Mouse (Mus musculus) midbrain, embryonic 14.5 days (tissue): ENCODE measurements around the gene Gm49321. TPM values are rescaled to one million over a fixed set of nuclear protein-coding genes. Genes with fewer than 3 reads are reported as not detected.

Source experiments
- ATAC-seq: fragments of 200-750 bp; cut with Nextera tagmentation; 2 replicates; pipeline ENCODE4 v1.8.0; 2017; ENCODE audit warnings: moderate number of reproducible peaks, moderate library complexity; ENCODE audit not compliant: low FRiP score, low TSS enrichment
- DNase-seq: peaks from one replicate; pipeline ENCODE4 v3.0.0-alpha.2; 2015
- H3K27ac ChIP-seq: fragments of 300-500 bp; sonication (generic); replicated peaks from 2 replicates; pipeline ENCODE4 v1.5.1; 2014; ENCODE audit warnings: mild to moderate bottlenecking, low read depth, low read length, moderate library complexity
- H3K27me3 ChIP-seq: fragments of 300-500 bp; sonication (generic); 2 replicates; pipeline ENCODE4 v1.6.1; 2014; ENCODE audit warnings: low read length, control low read depth, mixed read lengths; ENCODE audit not compliant: control insufficient read depth, insufficient read depth
- H3K36me3 ChIP-seq: fragments of 300-500 bp; sonication (generic); 2 replicates; pipeline ENCODE4 v1.6.1; 2014; ENCODE audit warnings: low read length, control low read depth; ENCODE audit not compliant: control insufficient read depth, insufficient read depth
- H3K4me1 ChIP-seq: fragments of 300-500 bp; sonication (generic); 2 replicates; pipeline ENCODE4 v1.6.1; 2014; ENCODE audit warnings: mild to moderate bottlenecking, antibody characterized with exemption, low read length, control low read depth; ENCODE audit not compliant: control insufficient read depth, insufficient read depth
- H3K4me2 ChIP-seq: fragments of 300-500 bp; sonication (generic); 2 replicates; pipeline ENCODE4 v1.6.1; 2014; ENCODE audit warnings: mild to moderate bottlenecking, low read length, moderate library complexity
- H3K4me3 ChIP-seq: fragments of 300-500 bp; sonication (generic); replicated peaks from 2 replicates; pipeline ENCODE4 v1.5.1; 2014; ENCODE audit warnings: low read depth, low read length
- H3K9ac ChIP-seq: fragments of 300-500 bp; sonication (generic); replicated peaks from 2 replicates; pipeline ENCODE4 v1.6.1; 2014; ENCODE audit warnings: mild to moderate bottlenecking, low read length, moderate library complexity
- H3K9me3 ChIP-seq: fragments of 300-500 bp; sonication (generic); 2 replicates; pipeline ENCODE4 v1.6.1; 2016; ENCODE audit warnings: low read length, control low read depth, mixed read lengths; ENCODE audit not compliant: control insufficient read depth
- WGBS: fragments of 180-500 bp; shearing (Covaris S2); extraction: QIAGEN DNeasy Blood & Tissue Kit; methylation state at CpG from one replicate; pipeline ENCODE4 v1.1.7; 2014; 5-methylcytosine and 5-hydroxymethylcytosine counted together
- polyA plus RNA-seq: library from polyadenylated mRNA; unstranded; fragments of >200 nt; fragmentation: Nextera tagmentation; extraction: Ambion mirVana; gene quantifications from 2 replicates; pipeline ENCODE4 v1.2.1, GENCODE M21; 2014

The Gm49321 gene
- polyA plus RNA-seq, 1 experiment from 2014 or later, result 16.3 TPM

GRCm38 (mm10) chr12:74013739-74014138, 76.3 kb downstream of the Gm49321 start:
- Histone ChIP-seq H3K4me1 (no peaks in the 10 kb centered on the region), H3K27me3 (no peaks in the 10 kb centered on the region), H3K4me3 (no peak overlapping the region), H3K36me3 (no peaks in the 10 kb centered on the region), H3K9ac (no peak overlapping the region), H3K4me2 (0 out of 2 replicates have a peak overlapping the region, but pooled peaks have one; percentile 16), H3K27ac (no peak overlapping the region), H3K9me3 (no peaks in the 10 kb centered on the region)
- ATAC-seq (peak; percentile 76), DNase-seq (peak; percentile 88)
- WGBS, result 1% methylated on average over 6 of the region's 6 CpGs

- H3K9me3 ChIP-seq, result no peaks in the 10 kb centered on the region
- H3K4me2 ChIP-seq, result no peak overlapping the region
- H3K4me3 ChIP-seq, result no peak overlapping the region
- DNase-seq, result no peak
- H3K27me3 ChIP-seq, result no peaks in the 10 kb centered on the region
- no peak overlapping the region for H3K9ac ChIP-seq
- no peak for ATAC-seq
- 59% methylated on average over 7 of the region's 7 CpGs for WGBS
- no peaks in the 10 kb centered on the region for H3K4me1 ChIP-seq
- H3K36me3 ChIP-seq, result no peaks in the 10 kb centered on the region
- H3K27ac ChIP-seq, result no peak overlapping the region
Measured at GRCm38 (mm10) chr12:74014739-74015270, 77.4 kb downstream of the Gm49321 start.

GRCm38 (mm10) chr12:74015491-74015890, 78.0 kb downstream of the Gm49321 start:
- 77% methylated on average over 5 of the region's 5 CpGs for WGBS
- ATAC-seq, result no peak
- no peaks in the 10 kb centered on the region for H3K36me3 ChIP-seq
- DNase-seq, result no peak
- H3K4me2 ChIP-seq, result no peak overlapping the region
- H3K4me3 ChIP-seq, result no peak overlapping the region
- no peaks in the 10 kb centered on the region for H3K9me3 ChIP-seq
- H3K9ac ChIP-seq, result no peak overlapping the region
- no peak overlapping the region for H3K27ac ChIP-seq
- H3K4me1 ChIP-seq, result no peaks in the 10 kb centered on the region
- H3K27me3 ChIP-seq, result no peaks in the 10 kb centered on the region

Other genes with a start within 250 kb of the Gm49321 start
- gene Hif1a, start 36.3 kb upstream of the Gm49321 start, polyA plus RNA-seq, result 90.0 and 119 TPM in 2 replicates
- gene Snapc1, start 26.8 kb downstream of the Gm49321 start, polyA plus RNA-seq, result 34.8 and 38.4 TPM in 2 replicates
- 67.7 and 88.4 TPM in 2 replicates for gene Syt16, start 60.0 kb downstream of the Gm49321 start, polyA plus RNA-seq